In genomic region chr9:120826266-120826665, GRCm38 (mm10) we compare ENCODE assay signal across 17 mouse cellular contexts.
DNase-seq lines count a peak whose midpoint lies in the region; TF ChIP-seq lines count a peak whose summit lies in the region.
"Had no signal": no experiment of that assay in that cellular context is flagged by ENCODE, and none has a peak within 500 bp of the region (broad histone marks: within the 10 kb centered on the region; RNA-seq: fewer than 3 reads in every experiment).

No protein-coding gene starts in this region.

- no peak overlapping the region for H3K4me3 ChIP-seq in lung, adult 2 months (replicated peaks; ENCODE audit: extremely low read depth, low read depth, low read length)
- H3K4me3 ChIP-seq: embryonic facial prominence, embryonic 10.5 days; hindbrain, embryonic 13.5 days; midbrain, embryonic 12.5 days; neural tube, embryonic 12.5 days had no signal

- peak; percentile 39 to 65 for DNase-seq in adrenal gland, adult (ENCODE audit: inconsistent age in 2 of 2, low spot score in 1 of 2)
- DNase-seq in adrenal gland, postnatal 10 days = no peak
- peak; percentile 30 for DNase-seq in lung, adult 2 months
- DNase-seq in lung, postnatal 10 days = no peak
- DNase-seq in lung, postnatal 36 days = peak; percentile 55
- DNase-seq in urinary bladder, postnatal 36 days (ENCODE audit: low spot score in 2 of 2) = peak; percentile 32 to 34
- no peak for DNase-seq in frontal cortex, postnatal 14 days (ENCODE audit: low spot score in 2 of 2)
- DNase-seq in frontal cortex, postnatal 36 days (ENCODE audit: low spot score in 2 of 2) = no peak
- DNase-seq: adrenal gland, postnatal 14 days; cerebellum, postnatal 10 days; kidney, postnatal 10 days; lung, embryonic 14.5 days; thymus, postnatal 4 days had no signal

- WGBS in lung, adult 2 months = 36% methylated on average over 4 of the region's 4 CpGs

- no peak for TF ChIP-seq CTCF in lung, adult 2 months (IDR thresholded peaks at IDR 0.05; ENCODE audit: insufficient read depth, low read length)

- H3K4me1 ChIP-seq in lung, adult 2 months (ENCODE audit: control insufficient read depth, insufficient read depth, low read length) = no peaks in the 10 kb centered on the region
- H3K4me1 ChIP-seq: midbrain, embryonic 12.5 days had no signal

- no peak for TF ChIP-seq POLR2A in lung, adult 2 months (IDR thresholded peaks at IDR 0.05; ENCODE audit: borderline replicate concordance, extremely low read depth, low read depth, low read length)

Comparison
In these comparisons a context has a peak if more than half of its experiments do, and no peak if none do; other contexts are left out.
1. DNase-seq: peak in adrenal gland, adult (2 of 2), lung, adult 2 months (single experiment), lung, postnatal 36 days (single experiment) and urinary bladder, postnatal 36 days (2 of 2); none in adrenal gland, postnatal 10 days (single experiment), lung, postnatal 10 days (single experiment), frontal cortex, postnatal 14 days (0 of 2) and frontal cortex, postnatal 36 days (0 of 2).